Mouse (Mus musculus) midbrain, embryonic 14.5 days (tissue): ENCODE results near the gene Lipt2. TPM values are rescaled to one million over a fixed set of nuclear protein-coding genes. Genes with fewer than 3 reads are reported as not detected.

Experiments
- ATAC-seq: fragments of 200-750 bp; cut with Nextera tagmentation; 2 replicates; pipeline ENCODE4 v1.8.0; 2017; ENCODE audit warnings: moderate number of reproducible peaks, moderate library complexity; ENCODE audit not compliant: low FRiP score, low TSS enrichment
- DNase-seq: peaks from one replicate; pipeline ENCODE4 v3.0.0-alpha.2; 2015
- H3K27ac ChIP-seq: fragments of 300-500 bp; sonication (generic); replicated peaks from 2 replicates; pipeline ENCODE4 v1.5.1; 2014; ENCODE audit warnings: mild to moderate bottlenecking, low read depth, low read length, moderate library complexity
- H3K27me3 ChIP-seq: fragments of 300-500 bp; sonication (generic); 2 replicates; pipeline ENCODE4 v1.6.1; 2014; ENCODE audit warnings: low read length, control low read depth, mixed read lengths; ENCODE audit not compliant: control insufficient read depth, insufficient read depth
- H3K36me3 ChIP-seq: fragments of 300-500 bp; sonication (generic); 2 replicates; pipeline ENCODE4 v1.6.1; 2014; ENCODE audit warnings: low read length, control low read depth; ENCODE audit not compliant: control insufficient read depth, insufficient read depth
- H3K4me1 ChIP-seq: fragments of 300-500 bp; sonication (generic); 2 replicates; pipeline ENCODE4 v1.6.1; 2014; ENCODE audit warnings: mild to moderate bottlenecking, antibody characterized with exemption, low read length, control low read depth; ENCODE audit not compliant: control insufficient read depth, insufficient read depth
- H3K4me2 ChIP-seq: fragments of 300-500 bp; sonication (generic); 2 replicates; pipeline ENCODE4 v1.6.1; 2014; ENCODE audit warnings: mild to moderate bottlenecking, low read length, moderate library complexity
- H3K4me3 ChIP-seq: fragments of 300-500 bp; sonication (generic); replicated peaks from 2 replicates; pipeline ENCODE4 v1.5.1; 2014; ENCODE audit warnings: low read depth, low read length
- H3K9ac ChIP-seq: fragments of 300-500 bp; sonication (generic); replicated peaks from 2 replicates; pipeline ENCODE4 v1.6.1; 2014; ENCODE audit warnings: mild to moderate bottlenecking, low read length, moderate library complexity
- H3K9me3 ChIP-seq: fragments of 300-500 bp; sonication (generic); 2 replicates; pipeline ENCODE4 v1.6.1; 2016; ENCODE audit warnings: low read length, control low read depth, mixed read lengths; ENCODE audit not compliant: control insufficient read depth
- WGBS: fragments of 180-500 bp; shearing (Covaris S2); extraction: QIAGEN DNeasy Blood & Tissue Kit; methylation state at CpG from one replicate; pipeline ENCODE4 v1.1.7; 2014; 5-methylcytosine and 5-hydroxymethylcytosine counted together
- polyA plus RNA-seq: library from polyadenylated mRNA; unstranded; fragments of >200 nt; fragmentation: Nextera tagmentation; extraction: Ambion mirVana; gene quantifications from 2 replicates; pipeline ENCODE4 v1.2.1, GENCODE M21; 2014

Gene Lipt2
- 20.1 and 21.8 TPM in 2 replicates for polyA plus RNA-seq

- ATAC-seq (peak; percentile 96), DNase-seq (peak; percentile 94)
- under 1% methylated on average over 78 of the region's 78 CpGs for WGBS
- Histone ChIP-seq H3K36me3 (no peaks in the 10 kb centered on the region), H3K9me3 (no peaks in the 10 kb centered on the region), H3K4me3 (peak within 1 kb of the TSS; percentile 78), H3K4me1 (peaks cover 6% of the 10 kb centered on the region; the same call in 1 of the 2 replicates), H3K4me2 (peak within 1 kb of the TSS; percentile 82), H3K9ac (peak within 1 kb of the TSS; percentile 77), H3K27ac (peak within 1 kb of the TSS; percentile 89), H3K27me3 (no peaks in the 10 kb centered on the region; the same call in 1 of the 2 replicates)
Observed at GRCm38 (mm10) chr7:100159105-100159841, at the start of gene Lipt2. Lipt2 (plus strand) TSS chr7:100159277.

GRCm38 (mm10) chr7:100111506-100111905 is 47.6 kb upstream of the Lipt2 start:
- no peaks in the 10 kb centered on the region for H3K27me3 ChIP-seq
- ATAC-seq, result no peak
- no peak overlapping the region for H3K4me3 ChIP-seq
- H3K4me2 ChIP-seq, result no peak overlapping the region
- no peak for DNase-seq
- H3K9me3 ChIP-seq, result no peaks in the 10 kb centered on the region
- H3K4me1 ChIP-seq, result no peaks in the 10 kb centered on the region
- no peak overlapping the region for H3K27ac ChIP-seq
- peaks cover 60% of the 10 kb centered on the region for H3K36me3 ChIP-seq
- H3K9ac ChIP-seq, result no peak overlapping the region
- WGBS, result 80% methylated on average over 10 of the region's 10 CpGs

- no peak for DNase-seq
- peaks cover 65% of the 10 kb centered on the region for H3K36me3 ChIP-seq
Observed at GRCm38 (mm10) chr7:100113821-100114220, 45.3 kb upstream of the Lipt2 start.

GRCm38 (mm10) chr7:100114279-100114678 is 44.8 kb upstream of the Lipt2 start:
- Histone ChIP-seq H3K27me3 (no peaks in the 10 kb centered on the region), H3K9me3 (no peaks in the 10 kb centered on the region), H3K4me2 (no peak overlapping the region), H3K4me1 (no peaks in the 10 kb centered on the region), H3K4me3 (no peak overlapping the region), H3K27ac (no peak overlapping the region), H3K36me3 (peaks cover 65% of the 10 kb centered on the region), H3K9ac (no peak overlapping the region)
- ATAC-seq, result no peak
- 94% methylated on average over 6 of the region's 6 CpGs for WGBS
- DNase-seq, result no peak

More at GRCm38 (mm10) chr7:100113821-100114220, 45.3 kb upstream of the Lipt2 start:
- Histone ChIP-seq H3K9me3 (no peaks in the 10 kb centered on the region), H3K4me2 (no peak overlapping the region), H3K27me3 (no peaks in the 10 kb centered on the region), H3K4me3 (no peak overlapping the region), H3K27ac (no peak overlapping the region), H3K9ac (no peak overlapping the region), H3K4me1 (no peaks in the 10 kb centered on the region)
- 85% methylated on average over 7 of the region's 7 CpGs for WGBS
- no peak for ATAC-seq

- peak; percentile 47; the same call in 1 of the 2 replicates for ATAC-seq
- H3K27me3 ChIP-seq, result no peaks in the 10 kb centered on the region
Observed at GRCm38 (mm10) chr7:100120791-100121261, 38.3 kb upstream of the Lipt2 start.

GRCm38 (mm10) chr7:100121376-100121789 is 37.7 kb upstream of the Lipt2 start, which contains the start of gene Pold3:
Pold3 (minus strand) TSS chr7:100121565.
- H3K27ac ChIP-seq, result peak within 1 kb of the TSS; percentile 80
- WGBS, result under 1% methylated on average over 33 of the region's 33 CpGs
- DNase-seq, result peak; percentile 99

More at GRCm38 (mm10) chr7:100120791-100121261, 38.3 kb upstream of the Lipt2 start:
- WGBS, result under 1% methylated on average over 25 of the region's 25 CpGs
- H3K27ac ChIP-seq, result peak overlapping the region; percentile 80
- peak overlapping the region; percentile 81 for H3K4me2 ChIP-seq
- peaks cover 23% of the 10 kb centered on the region for H3K36me3 ChIP-seq
- H3K9me3 ChIP-seq, result no peaks in the 10 kb centered on the region
- peak overlapping the region; percentile 97 for H3K4me3 ChIP-seq
- H3K4me1 ChIP-seq, result peaks cover 8% of the 10 kb centered on the region
- DNase-seq, result peak; percentile 56
- peak overlapping the region; percentile 80 for H3K9ac ChIP-seq

GRCm38 (mm10) chr7:100123486-100123885 is 35.6 kb upstream of the Lipt2 start:
- no peak overlapping the region for H3K4me2 ChIP-seq
- WGBS, result 65% methylated on average over 6 of the region's 6 CpGs
- H3K9ac ChIP-seq, result no peak overlapping the region
- H3K4me1 ChIP-seq, result peaks cover 8% of the 10 kb centered on the region
- H3K36me3 ChIP-seq, result peaks cover 7% of the 10 kb centered on the region
- H3K27me3 ChIP-seq, result no peaks in the 10 kb centered on the region
- no peak overlapping the region for H3K4me3 ChIP-seq
- no peak overlapping the region for H3K27ac ChIP-seq
- H3K9me3 ChIP-seq, result no peaks in the 10 kb centered on the region
- no peak for ATAC-seq
- DNase-seq, result peak; percentile 54

More at GRCm38 (mm10) chr7:100121376-100121789, 37.7 kb upstream of the Lipt2 start, which contains the start of gene Pold3:
- Histone ChIP-seq H3K4me1 (peaks cover 8% of the 10 kb centered on the region), H3K36me3 (peaks cover 20% of the 10 kb centered on the region), H3K9me3 (no peaks in the 10 kb centered on the region), H3K27me3 (no peaks in the 10 kb centered on the region), H3K9ac (peak within 1 kb of the TSS; percentile 80), H3K4me2 (peak within 1 kb of the TSS; percentile 81), H3K4me3 (peak within 1 kb of the TSS; percentile 97)
- ATAC-seq, result peak; percentile 97

GRCm38 (mm10) chr7:100124211-100124610 is 34.9 kb upstream of the Lipt2 start:
- Histone ChIP-seq H3K4me3 (no peak overlapping the region), H3K9me3 (no peaks in the 10 kb centered on the region), H3K9ac (no peak overlapping the region), H3K27me3 (no peaks in the 10 kb centered on the region), H3K36me3 (no peaks in the 10 kb centered on the region), H3K27ac (no peak overlapping the region), H3K4me2 (no peak overlapping the region), H3K4me1 (peaks cover 8% of the 10 kb centered on the region)
- DNase-seq (peak; percentile 36), ATAC-seq (no peak)
- WGBS, result 83% methylated on average over 2 of the region's 2 CpGs
